Mouse (Mus musculus) cerebellum, postnatal 25 days (tissue): Measurements from ENCODE around the gene Edil3.

ENCODE experiments used
- DNase-seq, 2 experiments: peaks; one replicate each; pipeline ENCODE4 v3.0.0; 2021; ENCODE audit warnings: mixed read lengths in 2 of 2

Edil3 gene

DNA sequence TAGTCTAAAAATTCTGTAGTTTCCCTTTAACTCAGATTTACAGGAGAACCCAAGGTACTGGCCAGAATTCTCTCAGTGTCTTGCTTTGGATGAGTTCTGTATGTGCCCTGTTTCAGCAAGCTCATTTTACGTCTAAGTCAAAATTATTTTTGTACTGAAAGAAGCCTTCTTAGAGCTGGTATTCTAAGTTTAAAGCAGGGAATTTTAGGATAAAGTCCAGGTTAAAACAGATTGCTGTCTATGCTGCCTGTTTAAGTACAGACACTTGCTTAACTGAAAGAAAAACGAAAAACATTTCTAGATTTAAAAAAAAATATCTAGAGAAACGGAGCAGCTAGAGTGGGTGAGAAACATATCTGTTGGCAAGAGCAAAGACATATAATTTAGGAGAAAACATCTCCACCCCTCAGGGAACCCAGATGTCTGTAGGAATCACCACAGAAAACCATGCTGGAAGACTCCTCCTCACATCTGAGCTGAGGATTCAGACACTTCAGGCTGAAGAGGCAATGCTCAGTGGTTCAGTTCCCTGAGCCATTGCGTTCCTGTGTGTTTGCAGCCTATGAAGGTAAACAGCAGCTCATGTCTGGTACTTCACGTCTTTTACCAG lies 465.5 kb downstream of the Edil3 start:
- no peak for DNase-seq

DNA sequence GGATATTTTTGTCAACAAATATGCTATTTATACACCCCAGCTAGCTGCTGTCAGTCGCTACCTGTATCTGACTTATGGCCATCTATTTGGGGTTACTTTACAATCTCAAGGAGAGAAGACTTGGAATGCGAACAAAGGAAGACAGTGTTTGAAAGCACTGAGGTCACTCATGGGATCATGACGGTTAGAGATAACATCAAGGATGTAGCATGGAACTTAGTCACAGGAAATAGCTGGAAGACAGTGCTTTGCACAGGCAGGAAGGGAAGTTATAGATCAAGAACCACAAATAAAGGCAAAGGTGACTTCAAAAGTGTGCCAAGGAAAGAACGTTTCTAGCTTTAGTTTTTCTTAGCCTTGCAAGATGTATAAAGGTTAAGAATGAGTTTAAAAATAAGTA lies 466.9 kb downstream of the Edil3 start:
- no peak for DNase-seq

DNA sequence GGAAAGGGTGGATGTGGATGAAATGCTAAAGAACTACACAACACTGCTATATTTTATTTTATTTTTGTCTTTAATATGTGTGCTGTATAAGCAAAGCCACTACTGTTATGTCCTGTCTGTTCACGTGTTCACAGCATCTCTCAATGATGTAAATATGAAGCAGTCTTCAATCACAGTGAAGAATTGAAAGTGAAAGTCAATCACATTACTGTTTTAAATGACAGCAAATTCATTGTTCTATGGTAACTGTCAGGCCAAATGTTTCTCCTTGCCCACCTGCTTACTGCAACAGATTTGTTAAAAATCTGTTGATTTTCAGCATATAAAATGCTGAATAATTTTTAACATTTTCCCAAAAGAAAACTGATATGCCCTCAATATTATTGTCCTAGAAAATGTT lies 499.9 kb downstream of the Edil3 start:
- DNase-seq: no peak

DNA sequence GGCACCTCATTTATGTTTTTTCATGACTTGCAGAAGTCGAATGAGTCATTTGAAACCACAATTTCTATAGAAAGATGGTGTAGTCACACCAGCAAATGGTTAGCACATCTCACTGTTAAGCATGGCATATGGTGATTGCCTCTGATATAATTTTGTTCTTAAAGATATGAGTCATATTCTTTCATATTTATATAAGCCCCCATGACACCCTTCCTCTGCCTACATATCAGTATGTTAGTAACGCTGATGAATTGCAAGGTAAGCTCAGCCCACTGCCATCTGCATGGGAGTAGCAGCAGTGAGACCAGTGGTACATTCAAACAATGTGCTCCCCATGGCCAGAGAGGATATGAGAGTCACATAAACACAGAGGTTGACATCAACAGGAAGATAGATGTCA lies 503.0 kb downstream of the Edil3 start:
- DNase-seq: no peak

DNA sequence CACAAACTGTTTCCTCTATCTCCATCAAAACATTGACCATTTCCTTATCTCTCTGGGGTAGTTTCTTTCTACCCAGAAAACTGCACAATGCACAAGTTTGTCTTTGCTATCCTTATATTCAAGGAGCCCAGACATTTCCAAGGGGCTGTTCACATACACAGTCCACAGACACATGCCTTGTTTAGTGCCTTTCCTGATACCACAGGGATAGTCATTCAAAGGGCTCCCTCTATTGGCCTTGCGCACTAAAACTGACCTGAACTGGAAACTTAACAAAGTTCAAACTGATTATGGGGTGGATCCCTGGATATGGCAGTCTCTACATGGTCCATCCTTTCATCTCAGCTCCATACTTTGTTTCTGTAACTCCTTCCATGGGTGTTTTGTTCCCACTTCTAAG lies 513.2 kb downstream of the Edil3 start:
- no peak for DNase-seq

DNA sequence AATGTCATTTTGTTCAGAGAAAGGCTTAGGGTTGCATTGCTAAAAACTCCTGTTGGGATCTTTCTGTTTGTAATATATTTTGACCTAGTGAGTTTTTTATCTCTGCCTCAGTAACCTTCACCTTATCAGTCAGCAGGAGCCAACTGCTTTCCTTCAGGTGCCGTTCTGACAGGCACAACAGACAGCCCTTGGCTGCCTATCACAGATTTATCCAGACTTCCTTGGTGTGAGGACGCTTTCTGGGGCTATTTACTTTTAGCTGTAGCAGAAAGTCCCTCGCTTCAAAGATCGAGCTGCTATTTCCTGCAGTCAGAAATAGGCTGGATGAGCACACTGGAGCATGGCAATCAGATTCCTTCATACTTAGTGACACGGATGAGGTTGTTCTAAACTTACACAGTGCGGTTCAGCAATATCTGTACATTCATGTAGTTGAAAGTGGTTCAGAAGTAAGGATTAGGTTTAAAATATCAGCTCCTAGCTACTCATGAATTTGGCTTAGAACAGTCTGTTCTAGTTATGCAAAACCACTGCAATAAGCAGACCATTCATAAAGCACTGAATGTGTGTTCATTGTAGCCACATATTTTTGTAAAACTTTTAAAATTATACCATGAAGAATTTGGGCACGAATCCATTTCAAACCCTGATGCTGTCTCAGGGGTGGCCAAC lies 514.8 kb downstream of the Edil3 start:
- DNase-seq: no peak

DNA sequence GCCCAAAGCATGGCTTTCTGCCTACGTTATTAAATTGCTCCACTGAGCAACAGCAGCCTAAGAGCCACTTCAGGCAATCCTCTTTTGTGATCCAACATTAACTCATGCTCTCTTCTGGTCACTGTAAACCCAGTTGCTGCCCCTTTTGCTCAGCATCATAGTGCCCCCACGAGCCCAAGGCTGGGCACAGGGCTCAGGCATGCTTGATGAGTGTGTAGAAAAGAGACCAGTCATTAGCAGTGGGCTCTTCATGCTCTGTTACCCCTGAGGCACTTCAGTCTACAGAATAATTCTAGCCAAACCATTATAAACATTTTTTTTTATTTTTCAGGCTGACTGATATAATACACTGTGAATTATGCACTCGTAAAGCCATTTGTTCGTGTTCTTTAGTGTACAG lies 517.8 kb downstream of the Edil3 start:
- no peak for DNase-seq

DNA sequence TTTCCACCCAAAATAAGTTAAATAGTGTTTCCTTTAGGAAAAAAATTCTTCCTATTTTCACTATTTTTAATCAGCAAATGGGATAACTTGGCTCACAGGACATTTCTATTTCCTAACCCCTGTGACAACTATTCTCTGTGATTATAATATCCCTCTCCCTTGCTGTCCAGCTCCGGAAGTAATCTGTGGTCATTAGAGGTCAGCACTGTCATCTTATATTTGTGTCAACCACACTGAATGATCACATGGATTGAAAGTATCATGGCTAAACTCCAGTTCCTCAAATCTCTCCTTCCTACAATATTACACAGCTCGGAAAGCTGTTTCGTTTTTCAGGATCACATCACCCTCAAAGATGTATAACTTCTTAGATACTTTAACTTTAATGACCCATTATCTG lies 518.5 kb downstream of the Edil3 start:
- DNase-seq: no peak

DNA sequence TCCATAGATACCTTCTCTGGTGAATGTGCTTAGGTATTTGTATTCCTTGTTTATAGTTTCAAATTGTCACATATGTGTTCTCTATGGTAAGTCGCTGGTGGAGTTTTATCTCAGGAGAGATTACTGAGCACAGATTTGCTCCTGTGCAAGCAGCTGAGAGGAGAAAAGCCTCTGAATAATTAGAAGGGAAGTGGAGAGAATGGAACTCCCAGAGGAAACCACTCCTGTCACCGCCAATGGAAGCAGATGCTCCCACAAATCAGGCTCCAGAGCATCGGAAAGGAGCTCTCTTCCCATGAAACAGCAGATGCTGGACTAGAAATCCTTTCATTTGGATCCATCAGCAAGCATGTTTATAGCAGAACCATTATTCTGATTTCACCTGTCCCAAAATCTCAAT lies 534.0 kb downstream of the Edil3 start:
- no peak for DNase-seq

DNA sequence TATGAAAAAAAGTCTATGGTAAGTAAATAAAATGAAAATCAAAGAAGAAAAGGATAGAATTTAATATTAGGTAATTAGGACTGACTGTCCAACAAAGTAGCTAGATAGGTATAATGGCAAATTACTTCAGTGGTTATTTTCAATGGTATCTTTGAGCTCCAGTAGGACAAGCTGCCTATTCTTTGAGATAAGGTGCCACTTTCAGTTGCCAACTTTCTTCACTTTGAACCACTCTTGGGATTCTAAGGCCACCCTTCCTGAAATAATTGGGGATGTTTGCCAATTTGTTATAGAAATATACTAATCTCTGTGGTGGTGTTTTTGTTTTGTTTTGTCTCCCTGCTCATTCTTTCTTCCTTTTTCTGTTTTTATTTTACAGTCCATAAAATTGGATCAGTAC lies 537.1 kb downstream of the Edil3 start:
- DNase-seq: no peak

DNA sequence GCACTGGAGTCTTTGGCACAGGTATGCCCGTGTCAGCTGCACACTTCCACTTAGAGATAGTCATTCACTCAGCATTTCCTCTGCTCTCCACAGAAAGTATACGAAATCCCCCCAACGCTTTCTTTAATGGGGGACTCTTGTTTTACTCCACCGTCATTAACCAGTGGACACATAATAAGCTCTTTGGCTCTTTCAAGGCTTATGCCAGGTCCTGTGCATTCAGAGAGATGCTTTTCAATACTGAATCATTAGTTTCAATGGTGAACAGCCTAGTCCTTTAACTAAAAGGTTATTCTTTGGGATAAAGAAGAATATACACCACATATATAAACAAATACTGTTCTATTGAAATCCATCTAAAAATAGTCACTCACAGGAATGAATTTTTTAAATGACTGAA lies 541.0 kb downstream of the Edil3 start:
- no peak for DNase-seq

DNA sequence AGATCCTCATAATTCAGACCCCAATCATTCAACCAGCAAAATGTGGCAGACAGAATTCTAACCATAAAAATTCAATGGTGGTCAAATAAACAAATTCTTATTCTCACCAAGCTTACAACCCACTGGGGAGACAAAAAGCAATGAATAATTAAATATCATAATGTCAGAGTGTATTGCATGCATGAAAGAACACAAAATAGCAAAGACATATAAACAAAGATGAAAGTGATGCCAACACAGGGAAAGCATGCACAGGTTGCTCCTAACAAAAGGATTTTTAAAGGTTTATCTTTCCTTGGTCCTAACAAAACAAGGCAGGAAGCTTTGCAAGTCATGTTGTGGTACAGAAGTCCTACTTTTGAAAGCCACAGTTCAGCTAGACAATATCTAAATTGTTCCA lies 550.0 kb downstream of the Edil3 start:
- DNase-seq: no peak

DNA sequence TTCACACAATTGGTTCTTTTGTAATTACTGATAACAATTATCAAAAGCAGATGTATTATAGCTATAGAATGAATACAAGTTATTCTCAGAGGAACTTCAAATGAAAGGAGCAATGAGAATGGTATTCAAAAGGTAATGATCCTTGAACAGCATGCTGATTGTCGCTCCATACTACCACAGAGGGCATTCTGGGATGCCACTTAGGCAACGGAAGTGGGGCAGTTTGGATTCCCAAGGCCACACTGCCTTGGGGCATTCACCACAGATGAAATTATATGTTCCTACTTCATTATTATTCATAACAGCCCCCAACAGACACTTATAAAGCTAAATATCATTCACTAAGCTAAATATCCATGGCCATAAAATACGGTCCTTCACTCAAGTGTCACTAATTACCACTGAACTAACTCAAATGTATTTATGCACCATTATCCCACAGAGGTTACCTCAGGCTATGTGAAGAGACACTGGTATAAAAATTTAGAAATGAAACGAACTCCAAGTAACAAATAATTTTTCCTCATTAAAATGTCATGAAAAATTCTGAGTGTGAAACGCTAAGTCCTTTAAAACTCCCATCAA lies 550.5 kb downstream of the Edil3 start:
- no peak for DNase-seq
